Mouse (Mus musculus): ENCODE measurements around the gene C1ql2. TPM values are rescaled to one million over a fixed set of nuclear protein-coding genes. Genes with fewer than 3 reads are reported as not detected.

Gene C1ql2
- not detected in 2 replicates for polyA plus RNA-seq (2015; fragmentation: Nextera tagmentation; extraction: Ambion mirVana)

DNA sequence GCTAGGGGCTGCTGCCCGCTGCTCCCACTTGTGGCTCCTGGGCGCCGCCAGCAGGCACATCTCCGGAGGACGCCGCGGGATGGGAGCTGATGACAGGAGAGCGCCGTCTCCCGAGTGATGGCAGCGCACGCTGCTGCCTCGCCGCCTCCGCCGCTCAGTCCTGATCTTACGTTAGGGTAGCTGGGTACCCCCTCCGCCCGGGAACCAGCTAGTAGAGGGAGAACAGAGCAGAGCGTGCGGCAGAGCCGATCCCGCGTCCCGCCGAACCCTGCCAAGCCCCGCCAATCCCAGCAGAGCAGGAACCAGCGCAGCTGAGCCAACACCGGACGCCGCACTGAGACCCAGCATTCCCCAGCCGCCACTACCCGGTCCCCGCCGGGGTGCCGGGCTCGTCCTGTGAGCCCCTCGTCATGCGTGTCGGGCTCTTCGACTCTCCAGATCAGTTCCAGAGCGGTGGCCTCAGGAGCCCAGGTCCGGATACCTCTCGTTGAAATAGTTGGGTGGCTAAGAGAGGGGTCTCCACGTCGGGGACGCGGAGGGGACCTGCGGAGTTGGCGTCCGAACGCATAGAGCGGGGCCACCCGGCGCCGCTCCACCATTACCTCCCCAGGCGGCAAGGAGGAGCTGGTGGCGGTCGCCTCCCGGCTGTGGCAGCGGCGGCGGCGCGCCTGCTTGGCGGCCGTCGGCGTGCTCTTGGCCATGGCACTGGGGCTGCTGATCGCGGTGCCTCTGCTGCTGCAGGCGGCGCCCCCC lies at the start of gene C1ql2:
C1ql2 (plus strand) TSS at position 164 of the 753 bp plus-strand sequence.
- peaks cover 26% of the 10 kb centered on the region for H3K4me1 ChIP-seq
- ATAC-seq (ENCODE audit: extremely low read depth, insufficient number of reproducible peaks, low FRiP score, low TSS enrichment), result no peak
- H3K9ac ChIP-seq, result no peak within 1 kb of the TSS
- H3K4me3 ChIP-seq, result peak within 1 kb of the TSS; percentile 50
- H3K9me3 ChIP-seq, result no peaks in the 10 kb centered on the region
- H3K27me3 ChIP-seq (replicated peaks), result peaks cover 99% of the 10 kb centered on the region
- no peak within 1 kb of the TSS for H3K27ac ChIP-seq (replicated peaks)
- H3K4me2 ChIP-seq, result peak within 1 kb of the TSS; percentile 67
- under 1% methylated on average over 70 of the region's 73 CpGs for WGBS
- no peaks in the 10 kb centered on the region for H3K36me3 ChIP-seq

GRCm38 (mm10) chr1:120291709-120292108 lies 48.7 kb upstream of the C1ql2 start:
- no peak overlapping the region for H3K9ac ChIP-seq
- no peak overlapping the region for H3K4me2 ChIP-seq
- no peaks in the 10 kb centered on the region for H3K9me3 ChIP-seq
- WGBS, result 82% methylated on average over 3 of the region's 3 CpGs
- H3K27ac ChIP-seq (replicated peaks), result no peak overlapping the region
- ATAC-seq (ENCODE audit: extremely low read depth, insufficient number of reproducible peaks, low FRiP score, low TSS enrichment), result no peak
- H3K4me1 ChIP-seq, result no peaks in the 10 kb centered on the region
- H3K27me3 ChIP-seq (replicated peaks), result no peaks in the 10 kb centered on the region; the same call in 1 of the 2 replicates
- H3K4me3 ChIP-seq, result no peak overlapping the region
- no peaks in the 10 kb centered on the region for H3K36me3 ChIP-seq

DNA sequence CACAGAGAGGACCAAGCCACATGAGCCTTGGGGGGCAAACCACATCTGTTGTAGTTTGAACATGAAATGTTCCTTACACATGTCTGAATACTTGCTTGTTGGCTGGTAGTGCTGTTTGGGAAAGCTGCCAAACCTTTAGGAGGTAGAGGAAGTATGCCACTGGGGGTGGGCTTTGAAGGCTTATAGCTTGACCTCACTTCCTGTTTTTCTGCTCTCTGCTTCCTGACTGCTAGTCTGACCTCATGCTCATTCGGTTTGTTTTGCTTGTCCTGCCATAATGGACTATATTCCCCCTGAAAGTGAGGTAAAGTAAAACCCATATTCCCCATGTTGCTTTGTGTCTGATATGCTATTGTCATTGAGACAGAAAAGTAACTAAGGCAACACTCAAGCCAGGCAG lies 46.6 kb upstream of the C1ql2 start:
- Histone ChIP-seq H3K27ac (replicated peaks) (no peak overlapping the region), H3K27me3 (replicated peaks) (no peaks in the 10 kb centered on the region; the same call in 1 of the 2 replicates), H3K4me1 (no peaks in the 10 kb centered on the region), H3K36me3 (no peaks in the 10 kb centered on the region), H3K4me2 (no peak overlapping the region), H3K4me3 (no peak overlapping the region), H3K9ac (no peak overlapping the region), H3K9me3 (no peaks in the 10 kb centered on the region; the same call in 1 of the 2 replicates)
- 39% methylated on average over 1 of the region's 1 CpGs for WGBS
- ATAC-seq (ENCODE audit: extremely low read depth, insufficient number of reproducible peaks, low FRiP score, low TSS enrichment), result no peak

DNA sequence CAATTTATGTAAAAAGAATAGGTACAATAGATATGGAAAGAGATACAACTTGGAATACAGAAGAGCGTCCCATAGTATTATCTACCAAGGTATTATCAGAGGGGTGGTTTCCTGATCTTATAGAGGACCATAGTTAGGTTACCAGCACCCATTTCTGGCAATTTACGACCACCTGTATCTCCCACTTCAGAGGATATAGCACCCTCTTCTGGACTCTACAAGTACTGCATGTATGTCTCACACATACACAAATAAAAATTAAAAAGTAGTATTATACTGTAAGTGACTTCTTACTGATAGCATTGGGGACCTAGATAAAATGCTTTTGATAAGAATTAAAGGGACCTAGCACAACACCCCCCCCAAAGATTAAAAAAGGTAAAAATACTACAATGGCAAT lies 43.4 kb upstream of the C1ql2 start:
- no peak overlapping the region for H3K4me3 ChIP-seq
- H3K27me3 ChIP-seq (replicated peaks), result no peaks in the 10 kb centered on the region
- H3K36me3 ChIP-seq, result no peaks in the 10 kb centered on the region
- no peaks in the 10 kb centered on the region; the same call in 1 of the 2 replicates for H3K9me3 ChIP-seq
- ATAC-seq (ENCODE audit: extremely low read depth, insufficient number of reproducible peaks, low FRiP score, low TSS enrichment), result no peak
- no peak overlapping the region for H3K4me2 ChIP-seq
- H3K9ac ChIP-seq, result no peak overlapping the region
- no peak overlapping the region for H3K27ac ChIP-seq (replicated peaks)
- no peaks in the 10 kb centered on the region for H3K4me1 ChIP-seq
- 85% methylated on average over 2 of the region's 2 CpGs for WGBS

DNA sequence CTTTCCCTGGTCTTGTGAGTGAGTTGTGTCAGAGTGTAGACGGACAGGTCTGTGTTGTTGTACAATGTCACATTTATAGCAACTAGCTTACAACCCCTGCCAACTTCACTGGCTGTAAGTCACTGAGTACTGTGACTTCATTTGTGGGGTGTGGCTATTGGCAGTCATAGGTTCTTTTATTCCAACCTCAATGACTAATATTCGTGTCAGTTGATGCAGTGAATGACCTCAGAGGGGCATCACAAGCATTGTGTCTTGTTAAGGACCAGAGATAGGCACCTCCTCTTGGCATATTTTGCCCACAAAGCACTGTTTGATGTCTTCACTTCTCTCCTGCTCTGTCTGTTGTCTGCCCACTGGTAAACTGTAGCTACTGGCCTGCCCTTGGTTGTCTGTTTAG lies 34.6 kb upstream of the C1ql2 start:
- H3K4me2 ChIP-seq, result no peak overlapping the region
- no peaks in the 10 kb centered on the region for H3K27me3 ChIP-seq (replicated peaks)
- H3K4me3 ChIP-seq, result no peak overlapping the region
- no peak overlapping the region for H3K9ac ChIP-seq
- H3K27ac ChIP-seq (replicated peaks), result no peak overlapping the region
- WGBS, result 59% methylated on average over 2 of the region's 2 CpGs
- H3K36me3 ChIP-seq, result no peaks in the 10 kb centered on the region
- no peaks in the 10 kb centered on the region for H3K9me3 ChIP-seq
- no peaks in the 10 kb centered on the region for H3K4me1 ChIP-seq
- ATAC-seq (ENCODE audit: extremely low read depth, insufficient number of reproducible peaks, low FRiP score, low TSS enrichment), result no peak

GRCm38 (mm10) chr1:120321270-120322021 lies 18.9 kb upstream of the C1ql2 start:
- Histone ChIP-seq H3K27me3 (replicated peaks) (no peaks in the 10 kb centered on the region), H3K9me3 (no peaks in the 10 kb centered on the region), H3K4me2 (no peak overlapping the region), H3K36me3 (no peaks in the 10 kb centered on the region), H3K27ac (replicated peaks) (no peak overlapping the region), H3K9ac (no peak overlapping the region), H3K4me1 (no peaks in the 10 kb centered on the region), H3K4me3 (no peak overlapping the region)
- ATAC-seq (ENCODE audit: extremely low read depth, insufficient number of reproducible peaks, low FRiP score, low TSS enrichment), result no peak
- WGBS, result 83% methylated on average over 16 of the region's 16 CpGs

DNA sequence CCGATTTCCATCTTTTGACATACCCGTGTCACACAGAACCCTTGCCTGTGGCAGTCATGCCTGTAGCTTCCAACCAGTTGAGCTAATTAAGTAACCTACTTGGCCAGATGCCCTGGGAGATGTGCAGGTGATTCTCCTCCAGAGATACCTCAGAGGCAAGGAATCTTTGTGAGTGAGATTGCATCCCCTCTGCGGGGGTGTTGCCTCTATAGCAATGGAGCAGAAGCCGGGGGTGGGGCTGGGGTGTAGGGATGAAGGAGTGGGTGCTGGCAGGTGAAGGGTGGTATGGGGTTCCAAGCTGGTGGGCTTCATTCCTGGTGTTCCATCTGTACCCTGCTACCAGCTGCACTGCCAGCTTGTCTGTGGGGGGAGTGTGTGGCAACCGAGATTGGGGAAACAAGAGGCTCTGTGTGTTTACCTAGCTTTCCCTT lies 17.2 kb upstream of the C1ql2 start:
- Histone ChIP-seq H3K4me3 (no peak overlapping the region), H3K4me1 (no peaks in the 10 kb centered on the region), H3K36me3 (no peaks in the 10 kb centered on the region), H3K27ac (replicated peaks) (no peak overlapping the region), H3K4me2 (no peak overlapping the region), H3K9ac (no peak overlapping the region), H3K9me3 (no peaks in the 10 kb centered on the region), H3K27me3 (replicated peaks) (no peaks in the 10 kb centered on the region)
- no peak for ATAC-seq (ENCODE audit: extremely low read depth, insufficient number of reproducible peaks, low FRiP score, low TSS enrichment)
- 73% methylated on average over 5 of the region's 5 CpGs for WGBS

- Histone ChIP-seq H3K4me3 (no peak overlapping the region), H3K9me3 (no peaks in the 10 kb centered on the region), H3K36me3 (no peaks in the 10 kb centered on the region), H3K27ac (replicated peaks) (no peak overlapping the region), H3K4me1 (no peaks in the 10 kb centered on the region), H3K9ac (no peak overlapping the region), H3K4me2 (no peak overlapping the region), H3K27me3 (replicated peaks) (peaks cover 8% of the 10 kb centered on the region)
- WGBS, result 17% methylated on average over 6 of the region's 6 CpGs
- no peak for ATAC-seq (ENCODE audit: extremely low read depth, insufficient number of reproducible peaks, low FRiP score, low TSS enrichment)
Observed at GRCm38 (mm10) chr1:120327714-120328113, 12.7 kb upstream of the C1ql2 start.

DNA sequence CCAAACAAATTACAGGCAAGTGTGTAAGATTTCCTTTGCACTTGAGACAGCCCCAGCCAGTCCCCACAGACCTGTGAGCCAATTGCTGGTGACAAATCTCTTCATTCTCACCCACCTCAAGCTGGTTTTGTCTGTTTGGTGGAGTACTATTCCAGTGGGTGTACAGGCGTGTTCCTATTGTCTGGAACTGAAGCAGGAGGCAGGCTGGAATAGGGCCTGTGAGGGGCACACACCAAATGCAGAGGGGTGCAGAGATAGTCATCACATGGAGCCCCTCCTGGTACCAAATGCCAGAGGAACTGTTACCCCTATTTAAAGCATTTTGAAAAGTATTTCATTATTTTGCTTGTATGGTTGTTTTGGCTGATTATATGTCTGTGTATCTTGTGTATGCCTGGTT lies 12.2 kb upstream of the C1ql2 start:
- Histone ChIP-seq H3K9me3 (no peaks in the 10 kb centered on the region), H3K4me3 (no peak overlapping the region), H3K4me1 (no peaks in the 10 kb centered on the region), H3K4me2 (no peak overlapping the region), H3K27ac (replicated peaks) (no peak overlapping the region), H3K27me3 (replicated peaks) (peaks cover 13% of the 10 kb centered on the region), H3K36me3 (no peaks in the 10 kb centered on the region), H3K9ac (no peak overlapping the region)
- no peak for ATAC-seq (ENCODE audit: extremely low read depth, insufficient number of reproducible peaks, low FRiP score, low TSS enrichment)
- WGBS, result 27% methylated on average over 1 of the region's 1 CpGs

- no peak for ATAC-seq (ENCODE audit: extremely low read depth, insufficient number of reproducible peaks, low FRiP score, low TSS enrichment)
- 31% methylated on average over 6 of the region's 6 CpGs for WGBS
Observed at GRCm38 (mm10) chr1:120331841-120332240, 8.5 kb upstream of the C1ql2 start.

GRCm38 (mm10) chr1:120337970-120338369 lies 2.4 kb upstream of the C1ql2 start:
- Histone ChIP-seq H3K4me2 (no peak overlapping the region), H3K9ac (no peak overlapping the region), H3K9me3 (no peaks in the 10 kb centered on the region), H3K4me3 (no peak overlapping the region), H3K27me3 (replicated peaks) (peaks cover 94% of the 10 kb centered on the region), H3K36me3 (no peaks in the 10 kb centered on the region), H3K27ac (replicated peaks) (no peak overlapping the region), H3K4me1 (peaks cover 26% of the 10 kb centered on the region)
- 23% methylated on average over 7 of the region's 7 CpGs for WGBS
- no peak for ATAC-seq (ENCODE audit: extremely low read depth, insufficient number of reproducible peaks, low FRiP score, low TSS enrichment)

More at GRCm38 (mm10) chr1:120331841-120332240, 8.5 kb upstream of the C1ql2 start:
- H3K36me3 ChIP-seq, result no peaks in the 10 kb centered on the region
- no peaks in the 10 kb centered on the region for H3K4me1 ChIP-seq
- H3K9me3 ChIP-seq, result no peaks in the 10 kb centered on the region
- H3K4me3 ChIP-seq, result no peak overlapping the region
- peaks cover 44% of the 10 kb centered on the region for H3K27me3 ChIP-seq (replicated peaks)
- no peak overlapping the region for H3K4me2 ChIP-seq
- H3K27ac ChIP-seq (replicated peaks), result no peak overlapping the region
- H3K9ac ChIP-seq, result no peak overlapping the region

All from heart, embryonic 13.5 days (tissue).